Mouse (Mus musculus): ENCODE data around the gene Snx21.

The Snx21 gene

GRCm38 (mm10) chr2:164770279-164770678 is 15.3 kb upstream of the Snx21 start:
- DNase-seq (ENCODE audit: low spot score): no peak

- DNase-seq (ENCODE audit: low spot score): no peak
Measured at GRCm38 (mm10) chr2:164771123-164771522, 14.5 kb upstream of the Snx21 start.

GRCm38 (mm10) chr2:164773229-164773988 is 12.2 kb upstream of the Snx21 start:
- DNase-seq (ENCODE audit: low spot score): no peak

- DNase-seq (ENCODE audit: low spot score): no peak
Measured at GRCm38 (mm10) chr2:164773989-164774364, 11.6 kb upstream of the Snx21 start.

- no peak for DNase-seq (ENCODE audit: low spot score)
Measured at GRCm38 (mm10) chr2:164776130-164776529, 9.5 kb upstream of the Snx21 start.

GRCm38 (mm10) chr2:164776801-164777200 is 8.8 kb upstream of the Snx21 start:
- DNase-seq (ENCODE audit: low spot score): no peak

- no peak for DNase-seq (ENCODE audit: low spot score)
Measured at GRCm38 (mm10) chr2:164777246-164778014, 8.2 kb upstream of the Snx21 start.

GRCm38 (mm10) chr2:164778015-164778287 is 7.7 kb upstream of the Snx21 start:
- DNase-seq (ENCODE audit: low spot score): no peak

GRCm38 (mm10) chr2:164778809-164779208 is 6.8 kb upstream of the Snx21 start:
- DNase-seq (ENCODE audit: low spot score): no peak

GRCm38 (mm10) chr2:164779481-164780086 is 6.0 kb upstream of the Snx21 start, which contains the start of gene Tnnc2:
Gene Tnnc2 (minus strand): TSS chr2:164779967.
- DNase-seq (ENCODE audit: low spot score): no peak

GRCm38 (mm10) chr2:164781876-164782275 is 3.7 kb upstream of the Snx21 start:
- no peak for DNase-seq (ENCODE audit: low spot score)

- no peak for DNase-seq (ENCODE audit: low spot score)
Measured at GRCm38 (mm10) chr2:164783926-164784581, 1.6 kb upstream of the Snx21 start.

- no peak for DNase-seq (ENCODE audit: low spot score)
Measured at GRCm38 (mm10) chr2:164784869-164785420, 678 bp upstream of the Snx21 start.

GRCm38 (mm10) chr2:164786388-164786885 is 814 bp downstream of the Snx21 start:
- no peak for DNase-seq (ENCODE audit: low spot score)

- DNase-seq (ENCODE audit: low spot score): no peak
Measured at GRCm38 (mm10) chr2:164787032-164787431, 1.4 kb downstream of the Snx21 start.

GRCm38 (mm10) chr2:164787779-164788178 is 2.2 kb downstream of the Snx21 start:
- no peak for DNase-seq (ENCODE audit: low spot score)

GRCm38 (mm10) chr2:164788411-164788810 is 2.8 kb downstream of the Snx21 start:
- no peak for DNase-seq (ENCODE audit: low spot score)

GRCm38 (mm10) chr2:164790451-164790850 is 4.8 kb downstream of the Snx21 start:
- no peak for DNase-seq (ENCODE audit: low spot score)

GRCm38 (mm10) chr2:164791841-164792261 is 6.2 kb downstream of the Snx21 start:
- no peak for DNase-seq (ENCODE audit: low spot score)

- DNase-seq (ENCODE audit: low spot score): no peak
Measured at GRCm38 (mm10) chr2:164792400-164793190, 7.0 kb downstream of the Snx21 start.

- DNase-seq (ENCODE audit: low spot score): peak; percentile 57
Measured at GRCm38 (mm10) chr2:164793236-164793635, 7.6 kb downstream of the Snx21 start.

Data from urinary bladder, postnatal 14 days (tissue).